Mouse (Mus musculus) brain, embryonic 14.5 days (tissue): ENCODE measurements around the gene Rgcc. TPM values are rescaled to one million over a fixed set of nuclear protein-coding genes. Genes with fewer than 3 reads are reported as not detected.

Experiments used
- DNase-seq: peaks from one replicate; pipeline ENCODE4 v3.0.0-alpha.2; 2011; ENCODE audit warnings: low read depth
- CTCF ChIP-seq: fragments of 200-500 bp; IDR thresholded peaks from 2 replicates; pipeline ENCODE4 v1.5.1; 2012; ENCODE audit warnings: inconsistent platforms, mild to moderate bottlenecking, moderate library complexity, borderline replicate concordance; ENCODE audit not compliant: insufficient read depth, insufficient read length; ENCODE audit errors: extremely low read depth
- POLR2A ChIP-seq: fragments of 200-500 bp; IDR thresholded peaks from 2 replicates; pipeline ENCODE4 v1.6.1; 2012; ENCODE audit warnings: mild to moderate bottlenecking, inconsistent platforms, borderline replicate concordance; ENCODE audit not compliant: poor library complexity, insufficient read depth, insufficient read length, severe bottlenecking; ENCODE audit errors: extremely low read depth
- polyA plus RNA-seq: library from polyadenylated mRNA; depleted of rRNA; stranded (reverse); fragments of >200 nt; gene quantifications from 2 replicates; pipeline ENCODE4 v1.2.3, GENCODE M21; 2012; rRNA removed

Rgcc gene
- polyA plus RNA-seq, 1 experiment, result 29.0 TPM

GRCm38 (mm10) chr14:79241656-79242385 lies 59.6 kb downstream of the Rgcc start:
- DNase-seq, result no peak
- TF ChIP-seq POLR2A, result no peak
- TF ChIP-seq CTCF, result no peak

GRCm38 (mm10) chr14:79241057-79241570 lies 60.3 kb downstream of the Rgcc start:
- no peak for DNase-seq
- no peak for TF ChIP-seq CTCF
- TF ChIP-seq POLR2A, result no peak

DNA sequence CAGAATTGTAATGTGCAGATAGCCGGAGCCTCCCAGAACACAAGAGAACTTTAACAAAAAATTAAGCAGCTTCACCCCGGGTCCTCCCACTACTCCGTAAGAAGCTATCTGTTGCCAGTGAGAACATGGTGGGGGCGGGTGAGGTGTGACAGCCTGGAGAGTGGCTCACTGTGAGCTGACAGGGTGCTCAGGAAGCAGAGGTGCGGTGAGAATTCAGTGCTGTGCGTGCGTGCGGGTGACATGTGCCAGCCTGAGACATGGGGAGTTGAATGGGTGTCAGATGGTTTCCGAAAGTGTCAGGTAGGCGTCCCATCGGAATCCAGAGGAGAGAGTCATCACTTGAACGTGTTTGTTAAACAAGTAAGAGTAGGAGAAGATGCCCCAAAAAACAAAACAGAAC lies 62.0 kb downstream of the Rgcc start:
- TF ChIP-seq CTCF (no peak), POLR2A (no peak)
- DNase-seq, result no peak

Other genes starting within 250 kb of the Rgcc start
- gene Zfp957, start 54.3 kb downstream of the Rgcc start, polyA plus RNA-seq, result not detected in 2 replicates
- gene Naa16, start 89.1 kb upstream of the Rgcc start, polyA plus RNA-seq, result 11.8 and 13.2 TPM in 2 replicates
- 4.6 and 5.7 TPM in 2 replicates for gene Mtrf1, start 96.1 kb upstream of the Rgcc start, polyA plus RNA-seq
- 15.8 and 18.5 TPM in 2 replicates for gene Kbtbd7, start 124.9 kb upstream of the Rgcc start, polyA plus RNA-seq
- 2.6 and 3.7 TPM in 2 replicates for gene Kbtbd6, start 150.2 kb upstream of the Rgcc start, polyA plus RNA-seq
- 5.0 and 6.1 TPM in 2 replicates for gene Elf1, start 179.5 kb upstream of the Rgcc start, polyA plus RNA-seq
- 21.9 and 23.5 TPM in 2 replicates for gene Wbp4, start 179.9 kb upstream of the Rgcc start, polyA plus RNA-seq